In genomic region chr10:34638245-34638644, GRCm38 (mm10) we compare ENCODE assay signal across 19 mouse cellular contexts.
A peak's percentile ranks its signal among the peaks of the same experiment; 100 is the strongest.
DNase-seq lines count a peak whose midpoint lies in the region; TF ChIP-seq lines count a peak whose summit lies in the region.
"Had no signal": no experiment of that assay in that cellular context is flagged by ENCODE, and none has a peak within 500 bp of the region (broad histone marks: within the 10 kb centered on the region; RNA-seq: fewer than 3 reads in every experiment).

No protein-coding gene starts in this region.

- no peaks in the 10 kb centered on the region for H3K36me3 ChIP-seq in E14TG2a.4 (ENCODE audit: insufficient read depth, low read length)
- H3K36me3 ChIP-seq: forebrain, embryonic 15.5 days; midbrain, embryonic 13.5 days had no signal

- no peak overlapping the region for H3K27ac ChIP-seq in gastrocnemius, adult 2 months
- H3K27ac ChIP-seq in layer of hippocampus, adult 2 months = no peak overlapping the region
- H3K27ac ChIP-seq: forebrain, embryonic 15.5 days; liver, embryonic 14.5 days; midbrain, embryonic 13.5 days had no signal

- H3K4me1 ChIP-seq in E14TG2a.4 (replicated peaks; ENCODE audit: low read depth, low read length) = no peaks in the 10 kb centered on the region
- H3K4me1 ChIP-seq: forebrain, embryonic 15.5 days; midbrain, embryonic 13.5 days had no signal

- DNase-seq in gastrocnemius, adult 2 months = no peak
- DNase-seq in gastrocnemius, postnatal 25 days = no peak
- DNase-seq in layer of hippocampus, adult 2 months (ENCODE audit: low spot score in 2 of 2) = no peak
- DNase-seq in layer of hippocampus, postnatal 10 days (ENCODE audit: low spot score in 2 of 2) = no peak
- peak; percentile 7 for DNase-seq in adipocyte (ENCODE audit: low spot score)
- DNase-seq in frontal cortex, postnatal 14 days (ENCODE audit: low spot score in 2 of 2) = no peak
- DNase-seq in urinary bladder, postnatal 36 days (ENCODE audit: low spot score in 2 of 2) = no peak
- DNase-seq: adrenal gland, adult 2 months; cerebellum, adult 8-10 months; heart, adult 18-20 months; heart, postnatal 10 days; kidney, postnatal 4 days; layer of hippocampus, postnatal 36 days; lung, postnatal 36 days; thymus, postnatal 14 days had no signal

- H3K27me3 ChIP-seq in E14TG2a.4 (ENCODE audit: insufficient read depth, low read length) = no peaks in the 10 kb centered on the region
- H3K27me3 ChIP-seq: forebrain, embryonic 15.5 days; midbrain, embryonic 13.5 days had no signal

- no peak overlapping the region for H3K4me3 ChIP-seq in gastrocnemius, adult 2 months
- no peak overlapping the region for H3K4me3 ChIP-seq in layer of hippocampus, adult 2 months
- H3K4me3 ChIP-seq in E14TG2a.4 (replicated peaks; ENCODE audit: low read length) = no peak overlapping the region
- H3K4me3 ChIP-seq: forebrain, embryonic 15.5 days; midbrain, embryonic 13.5 days had no signal

- H3K9me3 ChIP-seq in E14TG2a.4 (ENCODE audit: low read length) = no peaks in the 10 kb centered on the region
- H3K9me3 ChIP-seq: forebrain, embryonic 15.5 days; midbrain, embryonic 13.5 days had no signal

- intact Hi-C loops in gastrocnemius, adult 2 months (cut with DNase I) = no loop called here

- peak; percentile 47 for TF ChIP-seq CTCF in gastrocnemius, adult 2 months (IDR thresholded peaks at IDR 0.05)
- peak; percentile 58 for TF ChIP-seq CTCF in layer of hippocampus, adult 2 months (conservative IDR thresholded peaks at IDR 0.05)
- peak; percentile 25 for TF ChIP-seq CTCF in E14TG2a.4 (conservative IDR thresholded peaks at IDR 0.05; ENCODE audit: low read length)
